Comparison of ENCODE assay signal across 19 mouse cellular contexts in genomic region chr17:28070256-28070655, GRCm38 (mm10). TPM values are rescaled to one million over a fixed set of nuclear protein-coding genes. Genes with fewer than 3 reads are reported as not detected.
A peak's percentile ranks its signal among the peaks of the same experiment; 100 is the strongest.
DNase-seq lines count a peak whose midpoint lies in the region; ATAC-seq and TF ChIP-seq lines count a peak whose summit lies in the region.
"Had no signal": no experiment of that assay in that cellular context is flagged by ENCODE, and none has a peak within 500 bp of the region (broad histone marks: within the 10 kb centered on the region; RNA-seq: fewer than 3 reads in every experiment).

No protein-coding gene starts in this region.

- H3K4me3 ChIP-seq in lung, embryonic 14.5 days (ENCODE audit: low read depth, low read length) = no peak overlapping the region
- H3K4me3 ChIP-seq: embryonic facial prominence, embryonic 15.5 days; heart, embryonic 13.5 days; hindbrain, embryonic 12.5 days; limb, embryonic 10.5 days; midbrain, embryonic 13.5 days; neural tube, embryonic 15.5 days had no signal

- H3K9ac ChIP-seq in lung, embryonic 14.5 days = no peak overlapping the region
- H3K9ac ChIP-seq: embryonic facial prominence, embryonic 15.5 days; hindbrain, embryonic 12.5 days; liver, embryonic 14.5 days; midbrain, embryonic 13.5 days; neural tube, embryonic 15.5 days had no signal

- no peaks in the 10 kb centered on the region for H3K4me1 ChIP-seq in lung, embryonic 14.5 days (ENCODE audit: insufficient read depth)
- H3K4me1 ChIP-seq: hindbrain, embryonic 12.5 days; neural tube, embryonic 15.5 days had no signal

- peak; percentile 60 to 76 for DNase-seq in cerebellum, postnatal 14 days
- DNase-seq in cerebellum, adult 9-10 months = no peak
- DNase-seq in lung, embryonic 14.5 days = peak; percentile 73
- no peak for DNase-seq in lung, adult 18-20 months
- DNase-seq in R1 (ENCODE audit: low read depth, low spot score) = peak; percentile 53
- DNase-seq in brain, embryonic 14.5 days (ENCODE audit: low read depth) = peak; percentile 66
- no peak for DNase-seq in thymus, adult 18-20 months
- DNase-seq in T-cell, adult 2 months (ENCODE audit: low spot score) = no peak
- DNase-seq: gastrocnemius, postnatal 25 days; kidney, adult 2 months; thymus, postnatal 4 days had no signal

- H3K4me2 ChIP-seq in lung, embryonic 14.5 days = no peak overlapping the region
- H3K4me2 ChIP-seq: embryonic facial prominence, embryonic 15.5 days; heart, embryonic 13.5 days; hindbrain, embryonic 12.5 days; midbrain, embryonic 13.5 days; neural tube, embryonic 15.5 days had no signal

- H3K9me3 ChIP-seq in lung, embryonic 14.5 days (ENCODE audit: low read depth, low read length) = no peaks in the 10 kb centered on the region
- H3K9me3 ChIP-seq: embryonic facial prominence, embryonic 15.5 days; limb, embryonic 10.5 days; midbrain, embryonic 13.5 days; neural tube, embryonic 15.5 days had no signal

- WGBS in lung, embryonic 14.5 days = 73% methylated on average over 13 of the region's 13 CpGs

- ATAC-seq in lung, embryonic 14.5 days (ENCODE audit: insufficient read depth) = peak; percentile 40; the same call in 1 of the 2 replicates
- ATAC-seq: forebrain, embryonic 16.5 days; midbrain, embryonic 13.5 days had no signal

- no peak overlapping the region for H3K27ac ChIP-seq in lung, embryonic 14.5 days (ENCODE audit: low read depth)
- H3K27ac ChIP-seq: embryonic facial prominence, embryonic 15.5 days; heart, embryonic 13.5 days; hindbrain, embryonic 12.5 days; limb, embryonic 10.5 days; liver, embryonic 14.5 days; midbrain, embryonic 13.5 days; neural tube, embryonic 15.5 days had no signal

- no peaks in the 10 kb centered on the region for H3K27me3 ChIP-seq in lung, embryonic 14.5 days (ENCODE audit: insufficient read depth, low read length)
- H3K27me3 ChIP-seq: embryonic facial prominence, embryonic 15.5 days; hindbrain, embryonic 12.5 days; midbrain, embryonic 13.5 days; neural tube, embryonic 15.5 days had no signal

- no peak for TF ChIP-seq CTCF in lung, embryonic 14.5 days (IDR thresholded peaks at IDR 0.05; ENCODE audit: low read depth)
- TF ChIP-seq CTCF in brain, embryonic 14.5 days (IDR thresholded peaks at IDR 0.05; ENCODE audit: borderline replicate concordance, extremely low read depth, insufficient read depth, insufficient read length) = no peak

- no peaks in the 10 kb centered on the region for H3K36me3 ChIP-seq in lung, embryonic 14.5 days (ENCODE audit: insufficient read depth)
- H3K36me3 ChIP-seq: embryonic facial prominence, embryonic 15.5 days; heart, embryonic 13.5 days; hindbrain, embryonic 12.5 days; limb, embryonic 10.5 days; midbrain, embryonic 13.5 days; neural tube, embryonic 15.5 days had no signal

- no peak for TF ChIP-seq POLR2A in brain, embryonic 14.5 days (IDR thresholded peaks at IDR 0.05; ENCODE audit: borderline replicate concordance, extremely low read depth, insufficient read depth, insufficient read length, poor library complexity, severe bottlenecking)

RNA-seq across cellular contexts. Expression of gene Tcp11, which starts 10.2 kb away (rescaled TPM):
- polyA plus RNA-seq in lung, embryonic 14.5 days (2014; fragmentation: Nextera tagmentation; extraction: Ambion mirVana) = 1.6 and 2.0 TPM in 2 replicates
- 2.4 and 2.8 TPM in 2 replicates for polyA plus RNA-seq in brain, embryonic 14.5 days (2012; rRNA removed)

Comparison
In these comparisons a context has a peak if more than half of its experiments do, and no peak if none do; other contexts are left out.
1. DNase-seq: peak in cerebellum, postnatal 14 days (2 of 2), lung, embryonic 14.5 days (single experiment), R1 (single experiment) and brain, embryonic 14.5 days (single experiment); none in cerebellum, adult 9-10 months (single experiment), lung, adult 18-20 months (0 of 2), thymus, adult 18-20 months (0 of 2) and T-cell, adult 2 months (single experiment).